Mouse (Mus musculus) erythroblast, embryonic 14.5 days (primary cell): ENCODE measurements around the gene Tnfrsf4. TPM values are rescaled to one million over a fixed set of nuclear protein-coding genes. Genes with fewer than 3 reads are reported as not detected.

ENCODE experiments used
- H3K27me3 ChIP-seq: 2 replicates; pipeline ENCODE4 v1.6.1; 2012; ENCODE audit warnings: inconsistent platforms; ENCODE audit not compliant: control insufficient read depth
- H3K36me3 ChIP-seq: 2 replicates; pipeline ENCODE4 v1.6.1; 2012; ENCODE audit warnings: mild to moderate bottlenecking, inconsistent platforms; ENCODE audit not compliant: control insufficient read depth
- H3K4me1 ChIP-seq: 2 replicates; pipeline ENCODE4 v1.6.1; 2012; ENCODE audit warnings: inconsistent platforms; ENCODE audit not compliant: control insufficient read depth
- H3K4me3 ChIP-seq: replicated peaks from 2 replicates; pipeline ENCODE3; 2012; ENCODE audit warnings: moderate library complexity, mild to moderate bottlenecking, inconsistent platforms
- H3K9me3 ChIP-seq: 2 replicates; pipeline ENCODE4 v1.6.1; 2012; ENCODE audit warnings: low read length, inconsistent platforms, mixed read lengths; ENCODE audit not compliant: control insufficient read depth
- GATA1 ChIP-seq: IDR thresholded peaks from 2 replicates; pipeline ENCODE4 v1.6.1; 2012; ENCODE audit warnings: low read length, inconsistent platforms, mixed read lengths
- TAL1 ChIP-seq: IDR thresholded peaks from 3 replicates; pipeline ENCODE4 v1.6.1; 2012; ENCODE audit warnings: low read length, inconsistent platforms, mixed read lengths
- polyA plus RNA-seq: library from polyadenylated mRNA; stranded (reverse); fragments of >175 nt; gene quantifications from 2 replicates; pipeline ENCODE4 v1.2.3, GENCODE M21; 2012

The Tnfrsf4 gene
- polyA plus RNA-seq, 1 experiment, result 0.11 TPM

- TF ChIP-seq GATA1, result no peak
- no peak for TF ChIP-seq TAL1
- peaks cover 22% of the 10 kb centered on the region for H3K36me3 ChIP-seq
- H3K4me3 ChIP-seq, result peak overlapping the region; percentile 78
- H3K27me3 ChIP-seq, result no peaks in the 10 kb centered on the region
- H3K9me3 ChIP-seq, result no peaks in the 10 kb centered on the region
- H3K4me1 ChIP-seq, result peaks cover 73% of the 10 kb centered on the region
Observed at GRCm38 (mm10) chr4:155991908-155992230, 21.8 kb upstream of the Tnfrsf4 start.

- Histone ChIP-seq H3K9me3 (no peaks in the 10 kb centered on the region), H3K4me3 (peak within 1 kb of the TSS; percentile 78), H3K4me1 (peaks cover 73% of the 10 kb centered on the region), H3K27me3 (no peaks in the 10 kb centered on the region), H3K36me3 (peaks cover 27% of the 10 kb centered on the region)
- TF ChIP-seq TAL1 (no peak), GATA1 (no peak)
Observed at GRCm38 (mm10) chr4:155992241-155992905, 21.3 kb upstream of the Tnfrsf4 start, which contains the start of the genes B3galt6 and Sdf4. Gene B3galt6 (minus strand): TSS chr4:155992649. Gene Sdf4 (plus strand): TSS chr4:155992872.

DNA sequence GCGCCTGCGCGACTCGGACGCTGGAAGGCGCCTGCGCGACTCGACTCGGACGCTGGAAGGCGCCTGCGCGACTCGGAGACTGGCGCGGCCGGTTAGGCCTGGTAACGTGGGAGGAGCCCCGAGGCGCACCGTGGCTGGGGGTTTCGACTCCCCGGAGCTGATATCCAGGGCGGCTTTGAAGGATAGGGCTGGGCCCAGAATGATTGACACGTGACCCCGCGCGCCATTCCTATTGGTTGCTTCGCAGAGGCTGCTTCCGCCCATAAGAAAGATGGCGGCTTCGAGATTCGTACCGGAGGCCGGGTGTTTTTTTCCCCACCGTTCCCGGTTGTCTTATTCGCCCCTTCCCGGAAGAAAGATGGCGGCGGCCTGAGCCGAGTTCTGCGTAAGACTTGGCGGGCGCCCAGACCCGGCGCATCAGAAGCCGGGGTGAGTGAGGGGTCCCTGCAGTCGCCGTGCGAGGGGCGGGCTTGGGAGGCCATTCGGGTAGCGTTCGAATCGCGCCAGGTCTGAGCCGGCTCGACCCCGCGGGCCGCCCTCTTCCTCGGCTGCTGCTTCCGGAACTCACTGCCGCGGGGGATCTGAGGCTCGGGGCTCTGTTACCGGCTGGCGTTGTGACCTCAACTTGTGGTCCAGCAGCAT is 20.6 kb upstream of the Tnfrsf4 start:
- H3K27me3 ChIP-seq, result no peaks in the 10 kb centered on the region
- peaks cover 34% of the 10 kb centered on the region for H3K36me3 ChIP-seq
- no peak for TF ChIP-seq GATA1
- TF ChIP-seq TAL1, result no peak
- H3K4me3 ChIP-seq, result peak overlapping the region; percentile 78
- H3K9me3 ChIP-seq, result no peaks in the 10 kb centered on the region
- peaks cover 72% of the 10 kb centered on the region for H3K4me1 ChIP-seq

DNA sequence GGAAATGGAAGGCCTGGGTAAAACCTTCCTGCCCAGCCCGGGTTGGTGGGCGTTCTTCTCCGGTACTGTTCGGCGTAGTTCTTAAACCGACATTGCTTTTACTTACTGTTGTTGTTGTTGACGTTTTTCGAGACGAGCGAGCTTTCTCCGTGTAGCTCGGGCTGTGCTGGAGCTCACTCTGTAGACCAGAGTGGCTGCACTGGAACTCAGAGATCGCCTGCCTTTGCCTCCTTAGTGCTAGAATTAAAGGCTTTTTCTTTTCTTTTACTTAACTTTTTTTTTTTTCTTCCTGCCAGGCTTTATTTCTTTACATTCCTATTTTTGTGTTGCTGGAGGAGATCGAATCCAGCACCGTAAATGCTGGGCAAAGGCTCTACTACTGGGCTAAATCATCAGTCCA is 20.0 kb upstream of the Tnfrsf4 start:
- Histone ChIP-seq H3K27me3 (no peaks in the 10 kb centered on the region), H3K4me1 (peaks cover 67% of the 10 kb centered on the region), H3K4me3 (peak overlapping the region; percentile 78), H3K9me3 (no peaks in the 10 kb centered on the region), H3K36me3 (peaks cover 40% of the 10 kb centered on the region)
- TF ChIP-seq GATA1, result no peak
- TF ChIP-seq TAL1, result no peak

DNA sequence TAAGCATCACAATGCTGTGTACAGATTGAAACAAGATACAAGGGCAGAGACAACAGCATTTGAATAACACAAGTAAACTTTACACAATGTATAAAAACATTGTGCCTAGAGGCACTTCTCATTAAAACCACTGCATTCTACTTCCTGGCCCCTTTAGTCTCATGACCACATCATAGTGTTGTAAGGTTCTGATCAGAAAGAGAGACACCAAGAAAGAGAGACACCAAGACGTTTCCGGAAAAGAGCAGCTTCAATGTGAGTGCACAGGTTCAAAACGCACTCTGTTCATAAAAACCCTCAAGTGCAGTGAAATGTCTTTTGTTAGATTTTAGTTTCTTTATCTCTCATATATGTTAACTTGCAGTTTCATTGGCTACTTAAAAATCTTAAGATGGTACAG is 9.5 kb upstream of the Tnfrsf4 start:
- Histone ChIP-seq H3K4me3 (no peak overlapping the region), H3K4me1 (no peaks in the 10 kb centered on the region), H3K36me3 (peaks cover 93% of the 10 kb centered on the region), H3K9me3 (no peaks in the 10 kb centered on the region), H3K27me3 (no peaks in the 10 kb centered on the region)
- TF ChIP-seq TAL1, result no peak
- TF ChIP-seq GATA1, result no peak

DNA sequence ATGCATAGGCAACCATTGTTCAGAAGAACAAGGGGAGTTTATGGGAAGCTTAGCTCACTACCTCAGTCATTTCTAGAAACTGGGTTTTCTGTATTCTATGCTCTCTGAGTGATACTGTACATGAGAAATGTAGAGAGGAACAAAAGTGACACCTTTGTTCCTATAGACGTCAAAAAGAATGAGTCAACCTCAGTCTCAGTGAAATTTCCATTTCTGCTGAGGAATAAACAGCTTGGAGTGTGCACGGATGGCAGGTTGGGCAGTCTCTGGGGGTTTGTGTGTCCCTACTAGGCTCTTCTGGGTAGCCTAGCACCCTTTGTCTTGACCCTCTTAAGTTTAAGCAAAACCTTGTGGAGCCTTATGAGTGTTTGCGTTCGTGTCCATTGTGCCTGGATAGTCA is 5.3 kb upstream of the Tnfrsf4 start:
- peaks cover 95% of the 10 kb centered on the region for H3K36me3 ChIP-seq
- no peak for TF ChIP-seq GATA1
- TF ChIP-seq TAL1, result no peak
- H3K27me3 ChIP-seq, result no peaks in the 10 kb centered on the region
- H3K9me3 ChIP-seq, result no peaks in the 10 kb centered on the region
- H3K4me1 ChIP-seq, result no peaks in the 10 kb centered on the region
- H3K4me3 ChIP-seq, result no peak overlapping the region

- Histone ChIP-seq H3K4me3 (no peak overlapping the region), H3K4me1 (no peaks in the 10 kb centered on the region), H3K27me3 (no peaks in the 10 kb centered on the region), H3K36me3 (peaks cover 74% of the 10 kb centered on the region), H3K9me3 (no peaks in the 10 kb centered on the region)
- TF ChIP-seq TAL1, result no peak
Observed at GRCm38 (mm10) chr4:156014436-156014835, 793 bp downstream of the Tnfrsf4 start.

GRCm38 (mm10) chr4:156019771-156020170 is 6.1 kb downstream of the Tnfrsf4 start:
- Histone ChIP-seq H3K27me3 (no peaks in the 10 kb centered on the region), H3K4me3 (no peak overlapping the region), H3K36me3 (peaks cover 23% of the 10 kb centered on the region), H3K4me1 (peaks cover 4% of the 10 kb centered on the region), H3K9me3 (no peaks in the 10 kb centered on the region)
- TF ChIP-seq GATA1, result no peak
- no peak for TF ChIP-seq TAL1

DNA sequence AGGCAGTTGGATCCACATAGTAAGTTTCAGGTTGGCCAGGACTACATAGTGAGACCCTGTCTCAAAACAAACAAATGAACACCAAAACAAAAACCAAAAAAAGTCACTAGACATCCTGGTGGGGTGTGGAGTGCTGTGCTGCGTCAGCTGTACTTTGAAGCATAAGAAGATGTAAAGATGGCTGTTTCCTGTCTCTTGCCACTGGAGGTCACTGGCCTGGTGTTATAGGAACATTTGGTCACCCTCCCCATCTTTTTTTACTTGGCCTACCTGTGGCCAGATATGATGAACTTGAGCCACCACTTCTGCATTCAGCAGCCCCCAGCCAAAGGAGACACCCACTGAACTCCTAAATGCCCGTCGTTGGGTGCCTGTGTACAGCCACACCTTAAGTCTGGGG is 7.7 kb downstream of the Tnfrsf4 start:
- H3K4me3 ChIP-seq, result no peak overlapping the region
- H3K4me1 ChIP-seq, result peaks cover 4% of the 10 kb centered on the region
- H3K36me3 ChIP-seq, result peaks cover 7% of the 10 kb centered on the region
- TF ChIP-seq GATA1 (no peak), TAL1 (no peak)
- no peaks in the 10 kb centered on the region for H3K9me3 ChIP-seq
- H3K27me3 ChIP-seq, result no peaks in the 10 kb centered on the region

DNA sequence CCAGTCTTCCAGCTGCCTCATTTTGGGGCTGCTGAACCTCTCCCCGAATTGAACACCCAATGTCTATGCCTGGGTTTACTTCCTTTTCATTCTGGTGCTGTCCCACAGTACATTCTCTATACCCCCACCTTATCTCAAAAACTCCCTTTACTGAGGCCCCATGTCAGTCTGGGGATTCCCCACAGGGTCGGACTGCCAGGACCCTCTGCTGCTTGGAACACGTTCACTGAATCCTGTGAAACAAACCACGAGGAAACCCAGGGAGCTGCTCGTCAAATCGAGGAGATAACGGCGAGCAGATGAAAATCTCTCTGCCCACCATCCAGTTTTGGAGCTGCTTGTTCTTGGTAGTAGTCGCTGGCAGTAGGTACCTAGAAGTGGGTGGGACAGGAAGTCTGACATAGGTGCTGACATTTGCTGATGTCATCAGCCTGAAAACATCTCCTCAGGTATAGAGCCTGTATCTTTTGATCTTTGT is 8.3 kb downstream of the Tnfrsf4 start:
- Histone ChIP-seq H3K36me3 (peaks cover 4% of the 10 kb centered on the region), H3K9me3 (no peaks in the 10 kb centered on the region), H3K4me1 (peaks cover 4% of the 10 kb centered on the region), H3K27me3 (no peaks in the 10 kb centered on the region), H3K4me3 (no peak overlapping the region)
- TF ChIP-seq GATA1 (no peak), TAL1 (no peak)
